Mouse (Mus musculus): Measurements from ENCODE around the gene Trim2.

GRCm38 (mm10) chr3:84271058-84271457, 35.6 kb downstream of the Trim2 start:
- TF ChIP-seq MAX (IDR thresholded peaks at IDR 0.05) (no peak), USF1 (IDR thresholded peaks at IDR 0.05; ENCODE audit: low read depth) (no peak), CTCF (IDR thresholded peaks at IDR 0.05; ENCODE audit: control insufficient read depth, insufficient read depth, insufficient read length) (no peak)

All from C2C12 (cell line).